Mouse (Mus musculus): ENCODE data around the gene Adcy4.

Gene Adcy4

DNA sequence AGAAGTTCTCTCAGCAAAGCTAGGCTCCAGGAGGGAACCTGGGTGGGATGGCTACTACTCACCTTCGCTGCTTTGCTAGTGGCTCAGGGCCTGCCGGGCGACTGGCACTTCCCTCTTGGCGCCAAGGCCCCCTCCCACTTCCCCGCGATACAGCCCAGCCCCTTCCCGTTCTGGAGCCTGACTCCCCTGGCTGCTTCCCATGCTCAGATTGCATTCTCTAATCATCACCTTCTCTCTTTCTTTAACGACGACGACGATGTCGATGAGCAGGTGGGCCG, at the start of gene Adcy4:
Gene Adcy4, minus strand, starts transcription at position 138 of the 278 bp plus-strand sequence.
- no peak for DNase-seq

DNA sequence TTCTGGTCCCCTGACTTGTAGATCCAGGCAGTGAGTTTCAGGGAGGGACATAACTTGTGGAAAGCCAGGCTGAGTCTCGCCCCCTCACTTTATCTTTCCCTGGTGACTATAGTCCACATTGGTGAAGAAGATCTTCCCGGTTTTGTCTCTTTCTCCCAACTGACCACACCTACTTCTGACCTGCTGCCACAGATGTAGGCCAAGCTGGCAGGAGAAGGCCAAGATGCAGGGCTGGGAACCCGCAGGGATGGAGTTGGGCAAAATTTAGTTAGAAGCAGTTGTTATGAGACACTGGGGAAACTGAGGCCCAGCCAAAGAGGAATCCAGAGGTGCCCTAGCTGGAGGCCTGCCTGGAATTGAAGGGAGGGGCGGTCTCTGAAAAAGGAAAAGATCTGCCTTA, 49.2 kb upstream of the Adcy4 start:
- DNase-seq, result no peak

DNA sequence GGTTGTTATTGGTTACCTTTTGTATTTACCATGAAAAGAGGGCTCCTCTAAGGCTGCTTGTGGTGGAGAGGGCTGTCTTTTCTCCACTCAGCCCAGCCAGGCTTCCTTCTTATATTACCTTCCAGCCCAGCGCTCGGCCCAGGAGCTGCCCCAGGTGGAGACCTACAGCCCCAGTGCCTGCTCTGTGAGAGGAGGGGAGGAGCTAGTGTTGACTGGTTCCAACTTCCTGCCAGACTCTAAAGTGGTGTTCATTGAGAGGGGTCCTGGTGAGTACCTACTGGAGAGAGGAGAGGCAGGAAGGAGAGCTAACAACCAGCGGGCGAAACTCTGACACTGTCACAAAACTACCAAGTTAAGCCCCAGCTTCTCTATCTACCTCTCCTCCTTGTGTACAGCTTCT, 46.4 kb upstream of the Adcy4 start:
- no peak for DNase-seq

DNA sequence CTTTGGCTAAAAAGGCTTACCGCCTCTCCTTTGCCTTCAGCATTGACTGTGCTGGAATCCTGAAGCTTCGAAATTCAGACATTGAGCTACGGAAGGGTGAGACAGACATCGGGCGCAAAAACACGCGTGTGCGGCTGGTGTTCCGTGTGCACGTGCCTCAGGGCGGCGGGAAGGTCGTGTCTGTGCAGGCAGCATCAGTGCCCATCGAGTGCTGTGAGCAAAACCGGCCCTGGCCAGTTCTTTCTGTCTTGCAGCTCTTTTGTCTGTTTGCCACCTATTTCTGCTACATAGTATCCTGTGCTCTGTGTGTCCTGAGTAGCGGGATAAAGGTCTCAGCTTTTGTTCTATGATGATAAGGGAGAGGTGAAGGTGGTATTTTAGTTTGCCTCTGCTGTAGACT, 46.0 kb upstream of the Adcy4 start:
- no peak for DNase-seq

DNA sequence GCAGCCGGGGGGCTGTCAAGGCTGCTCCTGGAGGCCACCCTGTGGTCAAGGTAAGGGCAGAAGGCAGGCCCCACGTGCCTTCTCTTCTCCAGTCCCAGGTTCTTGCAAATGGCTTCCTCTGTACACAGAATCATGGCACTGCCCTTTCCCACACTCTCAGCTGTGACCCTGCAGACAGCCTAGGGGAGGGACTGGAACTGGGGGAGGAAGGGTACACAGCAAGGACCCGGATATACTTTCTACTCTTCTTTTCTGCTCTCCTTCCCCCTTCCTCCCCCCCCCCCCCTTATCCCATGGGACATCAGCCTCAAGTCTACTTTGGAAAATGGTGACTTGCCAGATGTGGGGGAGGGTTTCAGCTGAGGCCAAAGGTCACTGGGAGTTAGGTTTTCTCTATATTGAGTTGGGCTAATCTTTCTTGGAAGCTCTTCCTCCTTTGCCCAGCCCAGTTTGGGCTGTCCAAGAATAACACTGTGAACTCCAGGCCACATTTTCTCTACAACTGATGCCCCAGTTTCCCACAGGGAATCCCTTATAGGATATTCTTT, 44.9 kb upstream of the Adcy4 start:
- no peak for DNase-seq

DNA sequence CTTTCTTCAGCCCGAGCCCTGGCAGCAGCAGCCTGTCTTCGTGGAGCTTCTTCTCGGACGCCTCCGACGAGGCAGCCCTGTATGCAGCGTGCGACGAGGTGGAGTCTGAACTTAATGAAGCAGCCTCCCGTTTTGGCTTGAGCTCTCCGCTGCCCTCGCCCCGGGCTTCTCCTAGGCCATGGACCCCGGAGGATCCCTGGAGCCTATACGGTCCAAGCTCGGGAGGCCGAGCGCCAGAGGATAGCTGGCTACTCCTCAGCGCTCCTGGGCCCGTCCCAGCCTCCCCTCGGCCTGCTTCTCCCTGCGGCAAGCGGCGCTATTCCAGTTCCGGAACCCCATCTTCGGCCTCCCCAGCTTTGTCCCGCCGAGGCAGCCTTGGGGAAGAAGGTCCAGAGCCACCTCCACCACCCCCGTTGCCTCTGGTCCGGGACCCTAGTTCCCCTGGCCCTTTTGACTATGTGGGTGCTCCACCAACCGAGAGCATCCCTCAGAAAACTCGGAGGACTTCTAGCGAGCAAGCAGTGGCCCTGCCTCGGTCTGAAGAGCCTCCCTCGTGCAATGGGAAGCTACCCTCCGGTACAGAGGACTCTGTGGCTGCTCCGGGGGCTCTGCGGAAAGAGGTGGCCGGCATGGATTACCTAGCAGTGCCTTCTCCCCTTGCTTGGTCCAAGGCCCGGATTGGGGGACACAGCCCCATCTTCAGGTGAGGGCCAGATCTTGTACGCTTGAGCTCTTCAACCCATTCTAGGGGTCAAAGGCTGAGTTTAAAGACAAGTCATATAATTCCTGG, 42.9 kb upstream of the Adcy4 start:
- no peak for DNase-seq

DNA sequence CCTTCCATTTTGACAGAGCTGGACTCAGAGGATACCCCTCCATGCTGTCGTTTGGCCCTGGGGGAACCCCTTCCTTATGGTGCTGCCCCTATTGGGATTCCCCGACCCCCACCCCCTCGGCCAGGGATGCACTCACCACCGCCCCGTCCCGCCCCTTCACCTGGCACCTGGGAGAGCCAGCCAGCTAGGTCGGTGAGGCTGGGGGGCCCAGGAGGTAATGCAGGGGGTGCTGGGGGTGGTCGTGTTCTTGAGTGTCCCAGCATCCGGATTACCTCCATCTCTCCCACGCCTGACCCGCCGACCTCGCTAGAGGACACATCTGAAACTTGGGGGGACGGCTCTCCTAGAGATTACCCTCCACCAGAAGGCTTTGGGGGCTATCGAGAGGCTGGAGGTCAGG, 42.2 kb upstream of the Adcy4 start:
- no peak for DNase-seq

DNA sequence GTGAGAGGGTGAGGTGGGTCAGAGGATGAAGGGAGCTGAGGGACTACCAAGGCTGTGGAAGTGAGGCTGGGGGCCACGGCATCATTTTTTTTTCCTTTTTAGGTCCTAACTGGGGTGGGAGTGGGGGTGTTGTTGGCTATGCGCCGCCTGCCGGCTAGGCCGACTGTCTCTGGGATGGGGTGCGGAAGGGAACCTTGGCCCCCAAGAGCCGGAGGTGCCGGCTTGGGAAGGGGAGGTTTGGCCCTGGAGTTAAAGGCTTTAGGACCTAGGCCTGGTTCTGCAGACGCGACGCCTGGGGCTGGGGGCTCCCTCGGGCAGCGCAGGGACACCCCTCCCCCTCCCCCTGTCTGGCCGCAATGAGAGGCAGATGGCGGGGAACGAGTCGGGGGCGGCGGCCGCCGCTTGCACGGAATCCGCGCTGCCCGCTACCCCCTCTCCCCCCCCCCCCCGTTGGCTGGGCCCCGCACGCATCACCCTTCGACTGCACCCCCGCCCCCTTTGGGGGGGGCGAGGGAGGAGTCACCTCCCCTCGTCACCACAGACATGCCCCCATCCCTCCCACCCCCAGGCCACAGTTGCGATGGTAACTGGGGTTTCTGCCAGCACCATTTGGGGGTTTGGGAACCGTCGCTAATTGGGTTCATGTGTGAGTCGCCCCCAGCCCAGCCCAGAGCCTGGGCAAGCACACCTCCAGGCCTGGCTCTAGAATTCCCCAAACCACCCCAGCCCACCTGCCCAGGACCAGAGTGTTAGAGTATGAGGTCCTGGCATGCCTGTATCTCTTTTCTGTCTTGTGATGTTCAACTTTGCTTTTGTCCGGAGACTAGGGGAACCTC, 41.5 kb upstream of the Adcy4 start:
- DNase-seq, result no peak

DNA sequence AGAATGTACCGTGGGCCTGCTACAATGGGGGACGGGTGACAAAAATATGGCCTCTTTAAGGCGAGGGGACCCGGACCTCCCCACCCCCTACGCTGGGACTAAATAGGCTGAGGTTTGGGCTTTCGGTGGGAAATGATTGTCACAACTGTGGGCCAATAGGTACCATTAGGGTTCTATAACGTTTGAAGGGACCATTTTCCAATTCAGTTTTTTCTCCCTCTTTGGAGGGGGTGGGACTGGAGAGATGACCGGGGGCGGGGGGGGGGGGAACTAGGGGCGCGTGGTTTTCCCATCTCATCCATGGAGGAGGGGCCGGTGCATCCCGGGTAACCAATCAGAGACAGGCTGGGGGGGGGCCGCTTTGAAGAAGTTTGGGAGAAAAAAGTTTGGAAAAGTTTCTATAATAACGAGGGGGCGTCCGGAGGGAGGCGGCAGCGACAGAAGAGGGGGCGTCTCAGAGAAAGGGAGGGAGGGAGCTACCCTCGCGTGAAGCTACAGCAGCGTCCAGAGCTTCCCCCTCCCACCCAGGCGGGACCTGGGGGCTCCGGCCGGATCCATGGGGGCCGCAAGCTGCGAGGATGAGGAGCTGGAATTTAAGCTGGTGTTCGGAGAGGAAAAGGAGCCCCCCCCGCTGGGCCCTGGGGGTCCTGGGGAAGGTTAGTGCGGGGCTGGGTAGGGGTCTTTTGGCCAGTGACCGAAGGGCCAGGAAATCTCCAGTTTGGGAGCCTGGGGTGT, 40.8 kb upstream of the Adcy4 start:
- no peak for DNase-seq

DNA sequence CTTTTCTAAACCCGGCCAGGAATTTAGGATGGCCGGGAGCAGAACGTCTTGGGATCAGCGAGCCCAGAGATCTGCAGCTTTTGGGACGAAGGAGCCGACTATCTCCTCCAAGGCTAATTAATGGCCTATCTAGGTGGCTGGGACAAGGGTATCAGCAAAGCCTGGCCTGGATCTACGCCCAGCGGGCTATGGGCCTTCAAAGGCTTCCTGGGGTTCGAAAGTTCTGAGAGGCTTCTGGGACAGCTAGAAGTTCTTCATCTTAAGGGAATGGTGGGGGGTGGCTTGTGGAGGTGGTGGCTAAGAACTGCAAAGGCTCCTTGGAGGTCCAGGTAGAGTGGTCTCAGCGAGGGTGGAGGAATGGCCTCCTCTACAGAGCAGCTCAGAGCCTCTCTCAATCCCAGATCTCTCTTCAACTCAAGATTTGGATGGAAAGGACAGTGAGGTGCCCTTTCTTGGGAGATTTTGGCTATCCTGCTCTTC, 40.1 kb upstream of the Adcy4 start:
- DNase-seq, result no peak

DNA sequence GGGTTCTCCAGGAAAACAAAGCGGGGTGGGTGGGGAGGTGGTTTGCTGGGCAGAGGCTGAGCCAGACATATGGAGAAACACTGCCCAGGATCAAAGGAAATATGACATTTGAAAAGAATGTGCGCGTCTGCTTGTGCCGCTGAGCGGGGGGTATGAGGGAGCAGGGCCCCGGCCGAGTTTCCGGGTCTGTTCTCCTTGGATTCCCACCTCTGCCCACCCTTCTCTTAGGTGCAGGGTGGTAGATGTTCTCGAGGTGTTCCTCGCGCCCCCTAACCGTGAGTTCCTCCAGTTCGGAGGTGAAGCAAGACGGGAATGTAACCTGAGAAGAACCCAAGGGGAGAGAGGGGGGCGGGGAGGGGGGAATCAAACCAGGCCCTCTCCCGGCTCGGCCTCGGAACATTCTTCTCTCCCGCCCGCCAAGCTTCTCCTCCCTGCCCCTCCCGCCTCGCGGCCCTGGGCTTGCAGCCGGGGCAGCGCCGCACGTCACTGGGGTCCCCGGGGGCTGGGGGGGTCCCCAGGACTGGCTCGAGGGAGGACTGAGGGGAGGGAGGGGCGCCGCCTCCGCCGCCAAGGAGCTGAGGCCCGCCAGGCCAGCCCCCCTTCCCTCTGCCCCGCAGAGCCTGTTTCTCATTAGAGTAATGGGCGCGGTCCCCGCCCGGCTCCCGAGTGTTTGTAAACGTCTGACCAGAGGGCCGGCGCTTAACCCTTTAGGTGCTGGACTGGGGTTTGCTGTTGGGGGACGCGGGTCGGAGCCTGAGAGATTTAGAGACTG, 39.3 kb upstream of the Adcy4 start, which contains the start of gene Nfatc4:
Gene Nfatc4, plus strand, starts transcription at position 154 of the 772 bp plus-strand sequence.
- no peak for DNase-seq

DNA sequence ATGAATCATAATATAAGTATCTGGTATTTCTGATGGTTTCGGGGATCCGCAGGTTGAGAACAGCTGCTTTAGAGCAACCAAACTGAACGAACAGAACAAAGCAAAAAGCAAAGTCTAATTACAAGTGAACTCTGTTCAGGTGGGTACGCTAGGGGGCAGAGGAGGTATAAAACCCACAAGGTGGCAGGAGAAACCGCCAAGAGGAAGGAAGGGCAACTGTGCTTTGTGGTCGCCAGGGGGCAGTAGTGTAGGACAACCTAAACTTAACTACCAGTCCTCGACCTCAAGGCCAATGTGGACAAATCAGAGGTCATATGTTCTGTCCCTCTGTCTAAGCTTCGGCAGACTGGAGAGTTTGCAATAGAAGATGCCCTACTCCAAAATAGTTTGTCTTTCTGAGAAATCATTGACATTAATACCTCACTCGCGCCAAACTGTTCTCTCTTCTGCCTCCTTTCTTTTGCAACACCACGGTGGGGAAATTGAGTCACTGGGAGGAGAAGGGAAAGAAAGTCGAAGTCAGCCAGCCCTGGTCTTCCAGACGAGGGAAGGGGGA, 38.6 kb upstream of the Adcy4 start:
- DNase-seq, result peak; percentile 69

DNA sequence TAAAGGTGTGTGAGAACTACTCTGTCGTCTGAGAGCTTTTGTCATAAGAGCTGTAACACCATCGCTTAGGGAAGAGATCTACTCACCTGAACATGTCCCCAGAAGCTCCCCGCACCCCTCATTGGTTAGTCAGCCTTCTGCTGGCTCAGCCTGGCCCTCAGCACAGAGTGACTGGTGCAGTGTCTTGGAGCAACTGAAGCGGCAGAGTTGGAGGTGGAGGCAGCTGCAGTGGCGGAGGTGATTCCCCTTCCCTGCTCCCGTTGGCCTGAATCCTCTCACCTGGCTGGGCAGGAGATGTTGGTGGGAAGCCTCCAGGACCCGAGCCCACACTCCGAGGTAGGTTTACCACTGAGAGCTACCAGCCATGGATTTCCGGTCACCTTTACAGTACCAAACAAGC, 36.7 kb upstream of the Adcy4 start:
- DNase-seq, result no peak

DNA sequence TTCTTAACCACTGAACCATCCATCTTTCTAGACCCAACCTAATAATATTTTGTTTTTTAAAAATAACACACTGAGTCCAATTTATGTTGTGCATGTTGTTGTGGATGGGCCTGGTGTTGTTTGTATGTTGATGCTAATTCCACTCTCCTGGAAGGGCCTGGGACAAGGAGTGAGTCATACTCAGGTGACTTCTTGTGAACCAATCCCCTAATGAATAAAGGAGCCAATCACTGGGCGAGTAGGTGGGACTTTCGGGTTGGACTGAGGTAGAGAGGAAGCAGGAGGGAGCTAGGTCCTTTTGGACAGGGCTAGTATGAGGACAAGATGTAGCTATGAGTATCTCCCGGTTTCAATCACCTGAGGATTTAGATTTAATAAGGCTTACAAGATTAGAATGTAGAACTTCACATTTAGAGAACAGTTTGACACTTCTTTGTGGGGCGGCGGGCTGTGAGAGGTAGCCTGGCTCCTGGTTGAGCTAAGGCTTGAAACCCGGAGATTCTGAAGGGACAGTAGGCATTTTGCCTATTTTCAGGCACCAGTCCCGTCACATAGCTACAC, 36.0 kb upstream of the Adcy4 start:
- no peak for DNase-seq

DNA sequence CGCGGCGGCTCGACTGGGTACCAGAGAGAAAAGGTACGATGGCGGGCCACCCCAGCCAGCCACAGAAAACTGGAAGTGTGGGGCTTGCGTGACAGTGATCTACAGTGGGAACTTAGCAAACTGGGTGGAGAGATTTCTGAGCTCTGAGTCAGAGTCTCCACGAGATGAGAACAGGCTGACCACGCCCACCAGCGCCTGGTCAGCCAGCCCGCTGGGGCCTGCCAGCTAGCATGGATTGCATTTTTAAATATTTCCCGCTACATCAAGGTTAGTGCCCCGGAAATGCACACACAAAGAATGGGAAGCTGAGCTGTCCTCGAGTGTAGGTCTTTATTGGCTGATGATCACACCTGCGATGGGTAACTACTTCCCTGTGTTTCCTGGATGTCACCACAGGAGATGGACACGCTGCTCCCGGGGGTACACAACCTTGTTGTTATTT, 31.4 kb upstream of the Adcy4 start:
- DNase-seq, result peak; percentile 34

DNA sequence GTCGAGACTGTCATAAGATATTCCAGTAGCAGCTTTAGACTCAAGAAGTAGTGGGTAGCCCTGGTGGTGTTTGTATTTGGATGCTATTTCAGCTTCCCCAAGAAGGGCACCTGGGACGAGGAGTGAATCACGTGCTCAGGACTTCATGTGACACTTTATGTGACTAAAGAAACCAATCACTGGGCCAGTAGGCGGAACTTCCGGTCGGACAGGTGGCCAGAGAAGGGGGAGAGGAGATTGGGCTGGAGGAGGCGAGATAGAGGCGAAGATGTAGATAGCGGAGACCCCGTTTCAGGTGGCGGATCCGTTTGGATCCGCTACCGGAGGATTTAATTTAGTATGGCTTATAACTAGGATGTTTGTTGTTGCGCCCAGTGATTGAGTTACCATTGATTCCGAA, 31.0 kb upstream of the Adcy4 start:
- DNase-seq, result peak; percentile 87

DNA sequence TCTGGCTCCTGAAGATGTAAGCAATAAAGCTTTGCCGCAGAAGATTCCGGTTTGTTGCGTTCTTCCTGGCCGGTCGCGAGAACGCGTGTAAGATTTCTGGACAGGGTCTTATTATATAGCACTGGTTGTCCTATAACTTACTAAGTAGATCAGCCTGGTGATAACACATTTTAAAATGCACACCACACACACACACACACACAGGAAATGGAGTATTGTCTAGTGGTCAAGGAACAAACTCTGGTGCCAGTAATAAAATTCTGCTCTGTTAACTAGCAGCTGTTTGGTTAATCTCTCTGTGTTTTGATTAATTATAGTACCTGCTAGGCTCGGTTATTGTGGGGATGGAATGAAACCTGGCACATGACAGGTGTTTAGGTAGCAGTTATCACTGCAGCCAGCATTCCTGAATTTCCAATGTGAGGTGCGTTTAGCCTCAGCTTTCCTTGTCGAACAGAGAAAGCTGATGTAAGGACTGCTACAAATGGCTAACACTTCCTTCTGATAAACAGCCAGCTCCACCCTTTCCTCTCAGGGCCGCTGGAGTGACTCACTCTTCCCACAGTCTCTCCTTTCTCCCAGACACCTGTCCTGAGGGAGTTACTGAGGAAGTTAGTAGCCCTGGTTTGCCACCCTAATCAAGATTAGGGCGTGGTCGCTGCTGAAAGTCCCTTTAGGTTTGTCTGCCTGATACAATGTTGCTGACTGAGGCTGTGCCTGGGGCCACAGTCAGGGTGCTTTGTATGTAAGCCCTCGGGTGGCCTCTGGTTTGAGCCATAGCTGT, 11.7 kb upstream of the Adcy4 start:
- no peak for DNase-seq

DNA sequence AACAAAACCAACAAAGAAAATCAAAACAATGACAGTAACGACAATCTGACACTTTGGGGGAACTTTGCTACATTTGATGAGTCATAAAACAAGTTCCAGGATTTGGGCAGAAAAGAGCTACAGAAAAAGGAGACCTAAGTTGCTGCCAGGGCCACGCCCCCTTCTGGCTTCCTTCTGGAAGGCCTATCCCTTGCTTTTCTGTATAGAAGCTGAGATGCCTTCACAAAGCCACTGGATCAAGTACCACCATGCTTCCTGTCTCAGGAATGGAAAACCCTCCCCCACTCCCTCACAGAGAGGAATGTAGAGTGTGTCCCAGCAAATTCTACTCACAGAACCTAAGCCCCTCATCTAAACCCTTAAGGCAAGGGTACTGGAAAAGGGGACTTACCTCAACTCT, 10.1 kb upstream of the Adcy4 start:
- DNase-seq, result no peak

DNA sequence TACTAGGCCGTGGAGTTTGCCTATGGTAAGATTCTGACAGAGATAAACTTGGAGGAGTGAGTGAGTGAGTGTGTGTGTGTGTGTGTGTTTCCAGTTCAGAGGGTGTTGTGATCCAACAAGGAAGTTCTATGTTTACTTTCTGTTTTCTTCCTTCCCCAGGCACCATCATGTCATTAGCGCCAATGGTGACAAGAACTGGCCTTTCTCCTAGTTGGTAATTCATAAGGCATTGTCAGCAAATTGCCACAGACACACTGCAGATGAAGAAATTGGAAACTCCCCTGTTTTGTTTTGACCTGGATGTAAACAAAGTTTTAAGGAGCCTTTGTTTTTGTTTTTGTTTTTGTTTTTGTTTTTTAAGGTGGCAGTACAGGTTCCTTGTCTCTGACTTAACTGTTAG, 9.6 kb upstream of the Adcy4 start:
- DNase-seq, result no peak

DNA sequence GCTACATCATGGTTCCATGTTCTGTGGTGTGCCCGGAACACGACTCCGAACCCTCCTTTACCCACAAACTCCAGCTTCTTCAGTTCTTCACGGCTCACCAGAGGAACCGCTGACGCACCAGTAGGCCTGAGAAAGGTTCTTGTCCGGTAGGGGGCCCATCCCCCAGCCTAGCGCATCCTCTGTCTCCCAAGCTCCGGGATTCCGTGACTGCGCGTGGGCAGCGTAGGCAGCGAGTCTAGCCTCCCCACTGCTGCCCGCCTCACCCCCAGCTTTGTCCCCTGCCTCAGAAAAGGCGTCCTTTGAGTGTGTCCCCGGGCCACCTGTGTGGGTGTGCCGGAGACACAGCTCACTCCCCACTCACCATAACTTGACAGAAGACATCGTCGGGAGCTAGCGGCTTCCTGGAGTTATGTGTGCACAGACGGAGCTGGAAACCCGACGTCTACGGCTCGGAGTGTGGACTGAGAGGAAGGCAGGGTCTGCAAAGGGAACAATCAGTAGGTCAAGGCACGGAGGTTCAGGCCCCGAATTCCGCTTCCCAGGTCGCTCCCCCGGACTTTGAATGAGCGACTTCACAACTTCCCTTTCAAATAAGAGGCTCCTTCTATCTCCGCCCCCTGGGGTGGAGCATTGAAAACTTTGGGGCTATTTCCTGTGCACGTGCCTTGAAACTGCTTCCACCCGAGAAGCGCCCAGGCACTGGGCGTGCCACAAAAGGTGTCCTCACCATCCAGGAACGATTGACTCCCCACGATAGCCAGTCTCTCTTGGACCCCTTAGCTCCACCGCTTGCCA, 4.6 kb upstream of the Adcy4 start, which contains the start of gene Ripk3:
Gene Ripk3, minus strand, starts transcription at position 610 of the 795 bp plus-strand sequence.
- DNase-seq, result no peak
